Mouse (Mus musculus) MEL (cell line): Measurements from ENCODE around the gene Reln. TPM values are rescaled to one million over a fixed set of nuclear protein-coding genes. Genes with fewer than 3 reads are reported as not detected.

Experiments used
- DNase-seq: peaks from one replicate; pipeline ENCODE4 v3.0.0; 2011; ENCODE audit warnings: low read depth, low spot score
- H3K27ac ChIP-seq: 2 replicates; pipeline ENCODE4 v1.5.1; 2012; ENCODE audit warnings: low read depth, mild to moderate bottlenecking, control low read depth, low read length, moderate library complexity; ENCODE audit not compliant: control insufficient read depth
- H3K27me3 ChIP-seq, 2 experiments: fragments of 150-350 bp in 1 of 2; sonication (generic) in 1 of 2; 2 replicates each; pipeline ENCODE4 v1.6.1; 2012; ENCODE audit warnings: low read length in 2 of 2, mild to moderate bottlenecking in 2 of 2, improper control_type of control experiment in 1 of 2, moderate library complexity in 1 of 2; ENCODE audit not compliant: insufficient read depth in 2 of 2, control insufficient read depth in 1 of 2
- H3K36me3 ChIP-seq, 2 experiments: 2 replicates each; pipeline ENCODE4 v1.6.1; 2012 to 2014; ENCODE audit warnings: low read length in 2 of 2, improper control_type of control experiment in 1 of 2, inconsistent platforms in 1 of 2, mild to moderate bottlenecking in 1 of 2; ENCODE audit not compliant: insufficient read depth in 2 of 2, control insufficient read depth in 1 of 2
- H3K4me1 ChIP-seq, 2 experiments: fragments of 150-350 bp in 1 of 2; sonication (generic) in 1 of 2; 2 replicates each; pipeline ENCODE4 v1.6.1; 2012; ENCODE audit warnings: low read length in 2 of 2, improper control_type of control experiment in 1 of 2, mild to moderate bottlenecking in 1 of 2; ENCODE audit not compliant: insufficient read depth in 2 of 2, control insufficient read depth in 1 of 2
- H3K4me3 ChIP-seq, 2 experiments: fragments of 150-350 bp in 1 of 2; sonication (generic) in 1 of 2; 2 replicates each; pipeline ENCODE4 v1.5.1; 2012; ENCODE audit warnings: low read depth in 2 of 2, low read length in 2 of 2, mild to moderate bottlenecking in 2 of 2, moderate library complexity in 2 of 2, control low read depth in 1 of 2, improper control_type of control experiment in 1 of 2; ENCODE audit not compliant: control insufficient read depth in 1 of 2, insufficient read depth in 1 of 2
- H3K79me2 ChIP-seq: 2 replicates; pipeline ENCODE4 v1.6.1; 2012; ENCODE audit warnings: mild to moderate bottlenecking, low read length, moderate library complexity; ENCODE audit not compliant: control insufficient read depth, poor library complexity, insufficient read depth
- H3K9ac ChIP-seq: 2 replicates; pipeline ENCODE4 v1.6.1; 2012; ENCODE audit warnings: low read depth, mild to moderate bottlenecking, control low read depth, low read length, moderate library complexity; ENCODE audit not compliant: control insufficient read depth, poor library complexity, severe bottlenecking
- H3K9me3 ChIP-seq: fragments of 150-350 bp; sonication (generic); replicated peaks from 2 replicates; pipeline ENCODE4 v1.6.1; 2012; ENCODE audit warnings: mild to moderate bottlenecking, low read length, improper control_type of control experiment, moderate library complexity; ENCODE audit not compliant: insufficient read depth
- BHLHE40 ChIP-seq: IDR thresholded peaks from 2 replicates; pipeline ENCODE4 v1.6.1; 2012; ENCODE audit warnings: low read depth, mild to moderate bottlenecking, inconsistent platforms, low read length, improper control_type of control experiment, borderline replicate concordance
- CHD2 ChIP-seq: IDR thresholded peaks from 2 replicates; pipeline ENCODE4 v1.6.1; 2011; ENCODE audit warnings: low read length, improper control_type of control experiment
- CTCF ChIP-seq, 3 experiments: IDR thresholded peaks in 2 of 3; conservative IDR thresholded peaks in 1 of 3; 2 replicates each; pipeline ENCODE4 v1.5.1; 2011 to 2012; ENCODE audit warnings: low read length in 3 of 3, low read depth in 2 of 3, mild to moderate bottlenecking in 2 of 3, improper control_type of control experiment in 1 of 3, inconsistent platforms in 1 of 3, mixed read lengths in 1 of 3, moderate library complexity in 1 of 3; ENCODE audit not compliant: control insufficient read depth in 1 of 3, insufficient read depth in 1 of 3, poor library complexity in 1 of 3, severe bottlenecking in 1 of 3
- ELF1 ChIP-seq: IDR thresholded peaks from 2 replicates; pipeline ENCODE4 v1.6.1; 2014; ENCODE audit warnings: low read depth, mild to moderate bottlenecking, inconsistent platforms, low read length, improper control_type of control experiment, moderate library complexity
- ETS1 ChIP-seq: IDR thresholded peaks from 2 replicates; pipeline ENCODE4 v1.6.1; 2012; ENCODE audit warnings: low read depth, mild to moderate bottlenecking, inconsistent platforms, low read length, improper control_type of control experiment, moderate library complexity
- JUND ChIP-seq: IDR thresholded peaks from 2 replicates; pipeline ENCODE4 v1.6.1; 2011; ENCODE audit warnings: low read depth, mild to moderate bottlenecking, improper control_type of control experiment, low read length
- MAZ ChIP-seq: IDR thresholded peaks from 2 replicates; pipeline ENCODE4 v1.6.1; 2012; ENCODE audit warnings: low read depth, mild to moderate bottlenecking, inconsistent platforms, low read length, improper control_type of control experiment
- MXI1 ChIP-seq: IDR thresholded peaks from 2 replicates; pipeline ENCODE4 v1.6.1; 2011; ENCODE audit warnings: mild to moderate bottlenecking, low read depth, low read length, improper control_type of control experiment
- MYB ChIP-seq: IDR thresholded peaks from 2 replicates; pipeline ENCODE4 v1.6.1; 2011; ENCODE audit warnings: mild to moderate bottlenecking, low read depth, low read length, improper control_type of control experiment
- NELFE ChIP-seq: IDR thresholded peaks from 2 replicates; pipeline ENCODE4 v1.6.1; 2011; ENCODE audit warnings: low read depth, low read length, improper control_type of control experiment
- POLR2AphosphoS5 ChIP-seq: IDR thresholded peaks from 2 replicates; pipeline ENCODE4 v1.6.1; 2012; ENCODE audit warnings: low read depth, borderline replicate concordance, mild to moderate bottlenecking, inconsistent platforms, low read length, moderate library complexity, mixed read lengths
- RAD21 ChIP-seq: IDR thresholded peaks from 2 replicates; pipeline ENCODE4 v1.6.1; 2011; ENCODE audit warnings: mild to moderate bottlenecking, low read depth, low read length, improper control_type of control experiment
- RCOR1 ChIP-seq: IDR thresholded peaks from 2 replicates; pipeline ENCODE4 v1.6.1; 2012; ENCODE audit warnings: low read depth, mild to moderate bottlenecking, inconsistent platforms, low read length, improper control_type of control experiment
- SIN3A ChIP-seq: IDR thresholded peaks from 2 replicates; pipeline ENCODE4 v1.6.1; 2012; ENCODE audit warnings: low read length, improper control_type of control experiment, inconsistent platforms
- SMC3 ChIP-seq: IDR thresholded peaks from 2 replicates; pipeline ENCODE4 v1.6.1; 2011; ENCODE audit warnings: low read depth, low read length, improper control_type of control experiment
- TCF12 ChIP-seq: IDR thresholded peaks from 2 replicates; pipeline ENCODE4 v1.6.1; 2014; ENCODE audit warnings: low read depth, mild to moderate bottlenecking, inconsistent platforms, low read length, improper control_type of control experiment, moderate library complexity
- USF1 ChIP-seq: IDR thresholded peaks from 2 replicates; pipeline ENCODE4 v1.6.1; 2014; ENCODE audit warnings: low read depth, mild to moderate bottlenecking, inconsistent platforms, low read length, improper control_type of control experiment, moderate library complexity
- ZNF384 ChIP-seq: IDR thresholded peaks from 2 replicates; pipeline ENCODE4 v1.6.1; 2012; ENCODE audit warnings: low read depth, mild to moderate bottlenecking, inconsistent platforms, low read length, improper control_type of control experiment
- polyA plus RNA-seq, 2 experiments: library from polyadenylated mRNA; stranded (reverse) in 1 of 2; unstranded in 1 of 2; fragments of >175 nt in 1 of 2; fragments of >200 nt in 1 of 2; gene quantifications; 2 replicates each; pipeline versions ENCODE4 v1.2.1 to v1.2.4; 2012; ENCODE audit warnings: low replicate concordance in 2 of 2, low read depth in 1 of 2; ENCODE audit not compliant: insufficient read length in 2 of 2, insufficient read depth in 1 of 2, missing spikeins in 1 of 2
- total RNA-seq: library from RNA; depleted of rRNA; stranded (reverse); fragments of 300-350 nt; gene quantifications from 2 replicates; pipeline ENCODE4 v1.2.3, GENCODE M21; 2012

Gene Reln
- total and polyA plus RNA-seq, 3 experiments: not detected

DNA sequence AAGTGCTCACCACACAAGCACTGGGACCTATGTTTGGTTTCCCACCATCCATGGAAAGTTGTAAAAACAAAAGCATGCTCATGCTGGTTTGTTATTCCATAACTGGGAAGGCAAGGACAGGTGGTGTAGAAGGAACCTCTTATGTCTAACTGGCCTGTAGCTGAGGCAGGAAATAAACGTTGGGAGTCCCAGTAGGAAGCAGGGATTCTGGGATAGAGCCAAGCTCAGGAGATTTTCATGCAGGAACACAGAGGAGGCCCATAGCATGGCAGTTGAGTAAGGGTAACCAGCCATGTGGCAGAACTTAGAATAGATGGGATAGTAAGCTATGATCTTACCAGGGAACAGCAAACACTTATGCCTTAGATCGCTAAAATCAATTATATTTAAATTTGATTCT lies 120.6 kb downstream of the Reln start:
- Histone ChIP-seq H3K4me1 (no peaks in the 10 kb centered on the region), H3K79me2 (no peaks in the 10 kb centered on the region), H3K9ac (no peak overlapping the region), H3K36me3 (no peaks in the 10 kb centered on the region), H3K27me3 (no peaks in the 10 kb centered on the region), H3K9me3 (no peaks in the 10 kb centered on the region), H3K27ac (no peak overlapping the region), H3K4me3 (no peak overlapping the region)
- TF ChIP-seq MAZ (no peak), RCOR1 (no peak), ETS1 (no peak), MXI1 (no peak)
- DNase-seq: no peak

DNA sequence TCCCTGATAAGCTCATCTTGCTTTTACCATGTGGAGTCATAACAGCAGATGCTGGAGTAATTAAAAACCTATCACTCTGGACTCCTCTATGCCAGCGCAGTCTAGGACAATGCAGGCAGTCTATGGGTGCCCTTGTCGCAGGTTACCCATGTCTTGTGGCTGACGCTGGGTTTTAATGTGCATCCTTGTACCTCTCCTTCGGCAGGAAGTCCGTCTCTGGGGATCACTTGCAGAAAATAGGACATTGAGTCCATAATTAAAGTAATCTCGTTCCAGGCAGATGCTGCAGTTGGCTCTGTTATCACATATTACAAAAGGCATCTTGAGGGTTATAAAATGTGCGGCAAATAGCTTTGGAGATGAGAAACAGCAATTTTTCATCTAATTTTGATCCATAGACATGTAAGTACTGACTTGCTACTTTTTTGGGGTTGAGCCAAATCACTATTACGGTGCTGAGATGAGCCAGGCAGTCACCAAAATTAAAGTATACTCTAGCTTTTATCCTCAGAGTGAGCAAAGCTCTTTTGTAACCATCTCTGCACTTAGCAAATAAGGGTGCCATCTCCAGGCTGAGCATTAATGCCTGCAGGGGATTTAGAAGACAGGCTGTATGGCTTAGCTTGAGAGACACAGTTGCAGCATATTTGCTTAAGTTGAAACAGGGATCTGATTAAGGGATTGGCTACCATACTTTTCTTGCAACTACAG lies 136.0 kb downstream of the Reln start:
- Histone ChIP-seq H3K4me1 (no peaks in the 10 kb centered on the region), H3K27ac (no peak overlapping the region), H3K36me3 (no peaks in the 10 kb centered on the region), H3K9me3 (no peaks in the 10 kb centered on the region), H3K79me2 (no peaks in the 10 kb centered on the region), H3K4me3 (no peak overlapping the region), H3K27me3 (no peaks in the 10 kb centered on the region), H3K9ac (no peak overlapping the region)
- no peak for TF ChIP-seq TCF12
- no peak for TF ChIP-seq MXI1
- no peak for TF ChIP-seq ELF1
- no peak for TF ChIP-seq JUND
- no peak for TF ChIP-seq SIN3A
- no peak for TF ChIP-seq CTCF (IDR thresholded peaks at IDR 0.05 in 2 of 3, conservative IDR thresholded peaks at IDR 0.05 in 1 of 3; ENCODE audit: control insufficient read depth in 1 of 3, insufficient read depth in 1 of 3, low read depth in 2 of 3, low read length in 3 of 3, poor library complexity in 1 of 3, severe bottlenecking in 1 of 3)
- DNase-seq: no peak

- TF ChIP-seq BHLHE40 (no peak), RAD21 (no peak), TCF12 (no peak), CHD2 (no peak), USF1 (no peak), ZNF384 (no peak), NELFE (no peak), MXI1 (no peak), MYB (no peak), SMC3 (no peak), POLR2AphosphoS5 (no peak)
- H3K9me3 ChIP-seq: no peaks in the 10 kb centered on the region
- H3K27me3 ChIP-seq: no peaks in the 10 kb centered on the region
- no peak overlapping the region for H3K27ac ChIP-seq
- H3K4me3 ChIP-seq: no peak overlapping the region
- H3K36me3 ChIP-seq: no peaks in the 10 kb centered on the region
- no peak overlapping the region for H3K9ac ChIP-seq
- no peaks in the 10 kb centered on the region for H3K4me1 ChIP-seq
- DNase-seq: no peak
- no peaks in the 10 kb centered on the region for H3K79me2 ChIP-seq
These were observed 146.6 kb downstream of the Reln start for GRCm38 (mm10) chr5:22197926-22198325.
